Mouse (Mus musculus): ENCODE measurements around the gene Sgca.

- TF ChIP-seq CTCF (IDR thresholded peaks at IDR 0.05) = no peak
- TF ChIP-seq EP300 (IDR thresholded peaks at IDR 0.05) = no peak
Observed at GRCm38 (mm10) chr11:94996101-94996500, 20.0 kb upstream of the Sgca start.
